Mouse (Mus musculus): Measurements from ENCODE around the gene 4930513O06Rik.

4930513O06Rik gene

GRCm38 (mm10) chrX:139085943-139086342 lies at the start of gene 4930513O06Rik:
TSS of gene 4930513O06Rik (plus strand) at chrX:139086243.
- no peak for DNase-seq (ENCODE audit: low spot score in 2 of 2)

DNA sequence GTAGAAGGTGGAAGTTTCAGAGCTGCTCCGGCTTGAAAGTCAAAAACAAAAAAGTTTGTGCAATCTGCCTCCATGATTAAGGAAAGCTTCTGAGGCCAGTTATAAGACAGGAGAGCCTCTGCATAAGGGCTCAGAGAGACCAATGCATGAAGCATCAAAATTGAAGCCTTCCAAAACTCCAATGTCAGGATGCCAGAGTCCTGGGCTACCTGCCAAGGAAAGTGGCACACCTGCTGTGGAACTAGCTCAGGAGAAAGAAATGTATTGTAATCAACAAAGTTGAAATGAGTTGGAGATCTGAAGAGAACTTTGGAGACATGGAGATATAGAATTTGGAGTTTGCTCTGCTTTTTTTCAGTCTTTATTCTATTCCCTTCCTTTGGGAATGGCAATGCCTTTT lies 48.4 kb upstream of the 4930513O06Rik start:
- no peak for DNase-seq (ENCODE audit: low spot score in 2 of 2)

- DNase-seq (ENCODE audit: low spot score in 2 of 2), result no peak
Observed at GRCm38 (mm10) chrX:139039314-139039713, 46.7 kb upstream of the 4930513O06Rik start.

GRCm38 (mm10) chrX:139041148-139041547 lies 44.9 kb upstream of the 4930513O06Rik start:
- no peak for DNase-seq (ENCODE audit: low spot score in 2 of 2)

DNA sequence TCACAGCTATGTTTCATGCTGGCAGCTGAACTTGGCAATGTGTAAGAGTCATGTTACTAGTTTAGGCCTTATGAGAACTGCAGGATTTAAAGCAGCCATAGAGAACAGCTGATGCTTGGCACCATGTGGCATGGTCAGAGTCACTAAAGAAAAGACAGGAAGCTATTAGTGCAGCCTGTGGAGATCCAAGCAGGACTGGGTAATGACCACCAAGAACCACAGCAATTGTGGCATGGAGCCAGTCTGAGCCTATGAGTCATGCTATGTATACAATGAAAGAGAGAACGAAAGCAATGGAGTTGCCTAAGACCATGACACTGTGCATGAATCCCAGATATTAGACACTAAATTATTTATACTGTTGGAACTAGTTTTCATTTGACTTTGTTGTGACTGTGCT lies 34.1 kb upstream of the 4930513O06Rik start:
- DNase-seq (ENCODE audit: low spot score in 2 of 2), result no peak

DNA sequence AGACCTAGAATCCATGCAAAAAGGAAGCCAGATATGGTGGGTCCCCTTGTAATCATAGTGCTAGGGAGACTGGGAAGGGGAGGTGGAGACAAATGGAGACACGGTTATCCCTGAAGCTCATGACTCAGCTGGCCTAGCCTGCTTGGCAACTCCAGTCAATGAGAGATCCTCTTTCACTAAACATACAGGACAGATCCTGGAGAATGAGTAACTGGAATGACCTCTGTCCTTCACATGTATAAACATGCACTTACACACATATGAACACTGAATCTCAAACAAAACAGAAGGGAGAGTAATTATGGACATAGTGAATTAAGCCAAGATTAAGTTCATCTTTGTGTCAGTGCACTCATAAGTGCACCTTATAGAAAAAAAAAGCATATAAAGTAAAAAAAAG lies 32.9 kb upstream of the 4930513O06Rik start:
- no peak for DNase-seq (ENCODE audit: low spot score in 2 of 2)

DNA sequence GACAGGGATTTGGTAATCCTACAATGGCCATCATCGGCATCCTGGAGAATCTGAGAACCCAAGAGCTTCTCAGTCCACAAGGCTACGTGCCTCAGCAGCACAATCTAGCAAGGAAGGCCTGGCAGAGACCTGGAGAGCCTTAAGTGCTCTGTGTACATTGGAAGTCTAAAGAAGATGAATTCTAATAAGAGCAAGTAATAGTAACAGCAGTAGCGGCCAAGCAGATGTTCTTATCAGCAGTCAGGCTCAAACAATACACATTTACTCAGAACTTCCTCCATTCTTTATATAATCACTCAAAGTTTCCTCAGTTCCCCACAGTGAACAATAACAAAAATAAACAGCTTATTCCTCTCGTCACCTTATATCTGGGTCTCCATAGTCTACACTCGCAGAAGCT lies 22.0 kb upstream of the 4930513O06Rik start:
- DNase-seq (ENCODE audit: low spot score in 2 of 2), result no peak

- DNase-seq (ENCODE audit: low spot score in 2 of 2), result no peak
Observed at GRCm38 (mm10) chrX:139078493-139078892, 7.5 kb upstream of the 4930513O06Rik start.

DNA sequence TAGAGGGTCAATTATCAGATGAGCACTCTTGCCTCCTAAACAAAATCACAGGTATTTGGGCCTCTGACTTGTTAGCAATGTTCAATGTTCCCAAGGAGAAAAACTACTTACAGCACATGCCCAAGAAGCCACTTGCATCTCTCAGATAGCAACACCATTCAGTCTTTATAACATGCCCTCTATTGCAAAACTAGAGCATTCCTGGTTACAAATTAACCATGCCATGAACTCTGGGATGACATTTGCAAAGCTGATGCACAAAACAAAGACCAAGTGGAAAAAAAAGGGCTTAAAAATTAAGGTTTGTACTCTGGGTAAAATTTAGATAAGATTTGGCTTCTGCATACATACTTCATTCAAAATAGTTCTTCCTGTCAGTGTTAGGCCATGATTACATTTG lies 966 bp upstream of the 4930513O06Rik start, which contains the start of gene Serpina7:
Serpina7 (minus strand) TSS at position 160 of the 400 bp plus-strand sequence.
- no peak for DNase-seq (ENCODE audit: low spot score in 2 of 2)

GRCm38 (mm10) chrX:139097197-139097596 lies 11.2 kb downstream of the 4930513O06Rik start:
- no peak for DNase-seq (ENCODE audit: low spot score in 2 of 2)

DNA sequence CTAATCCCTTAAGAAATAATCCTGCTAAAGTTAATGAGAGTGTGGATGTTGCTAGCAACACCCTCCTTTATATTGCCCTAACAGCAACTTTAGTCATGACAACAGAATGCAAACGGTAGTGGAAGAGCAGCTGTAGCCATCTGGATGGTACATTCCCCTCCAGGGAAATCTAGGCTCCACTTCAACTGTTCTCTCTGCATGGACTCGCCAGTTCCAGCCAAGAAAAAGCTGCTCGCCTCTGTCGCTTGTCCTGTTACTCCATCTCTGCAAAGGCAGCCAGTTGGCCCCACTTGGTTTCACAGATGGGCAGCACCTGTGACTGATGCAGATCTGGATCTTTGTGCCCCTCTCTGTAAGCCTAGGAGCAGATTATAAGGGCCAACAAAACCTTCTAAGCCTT lies 48.0 kb downstream of the 4930513O06Rik start:
- DNase-seq (ENCODE audit: low spot score in 2 of 2), result no peak
